Mouse (Mus musculus) NIH3T3 (cell line): Measurements from ENCODE around the gene Wdr35.

Experiments
- DNase-seq: peaks from one replicate; pipeline ENCODE4 v3.0.0-alpha.2; 2012; ENCODE audit warnings: low read depth

The Wdr35 gene

DNA sequence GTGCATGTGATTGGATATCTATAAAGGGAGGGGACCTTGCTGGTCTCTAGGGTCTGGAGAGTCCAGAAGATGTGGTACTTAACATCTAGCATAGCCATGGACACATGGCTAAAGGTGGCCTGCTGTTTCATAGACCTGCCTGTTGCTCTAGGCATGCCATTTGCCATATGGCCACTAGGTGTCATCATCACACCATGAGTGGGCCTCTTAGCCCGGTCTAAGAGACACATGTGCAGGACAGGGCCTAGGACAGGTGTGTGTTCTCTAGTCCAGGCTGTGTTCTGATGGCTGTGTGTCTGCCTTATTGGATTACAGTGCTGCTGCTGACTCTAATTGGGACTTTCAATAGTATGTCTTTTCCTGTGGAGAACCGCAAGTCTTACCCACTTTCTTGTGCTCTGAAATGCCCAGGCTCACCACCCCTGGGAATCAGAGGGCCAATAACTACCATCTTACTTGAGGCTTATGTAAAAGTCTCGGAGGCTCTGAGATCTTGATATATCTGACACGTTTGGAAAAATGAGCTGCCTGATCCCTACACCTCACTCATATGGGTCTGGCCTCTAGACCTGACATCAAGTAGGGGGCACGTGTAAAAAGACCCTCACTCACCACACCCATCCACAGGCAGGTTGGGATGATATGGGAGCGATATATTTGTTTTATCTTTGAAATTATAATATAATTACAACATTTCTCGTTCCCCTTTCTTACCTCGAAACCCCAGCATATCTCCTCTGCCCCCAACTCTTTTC lies 78.6 kb downstream of the Wdr35 start:
- DNase-seq = peak; percentile 93

DNA sequence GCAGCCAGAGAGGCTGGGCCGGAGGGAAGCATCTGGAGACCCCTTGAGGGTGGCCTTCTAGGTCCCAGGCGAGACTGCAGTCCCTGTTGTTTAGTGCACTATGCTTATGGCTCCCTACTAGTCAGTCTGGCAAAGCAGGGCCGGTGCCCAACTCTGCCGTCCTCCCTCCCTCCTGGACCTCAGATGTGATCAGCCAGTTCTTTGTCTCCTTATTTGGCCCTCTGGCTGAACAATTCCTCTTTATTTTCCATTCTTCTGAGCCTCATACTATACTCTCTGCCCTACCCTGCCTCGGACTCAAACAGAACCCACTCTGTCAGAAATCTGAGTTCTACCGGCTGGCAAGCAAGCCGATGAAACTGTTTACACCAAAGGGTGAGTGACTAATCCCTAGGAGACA lies 79.7 kb downstream of the Wdr35 start:
- peak; percentile 37 for DNase-seq

DNA sequence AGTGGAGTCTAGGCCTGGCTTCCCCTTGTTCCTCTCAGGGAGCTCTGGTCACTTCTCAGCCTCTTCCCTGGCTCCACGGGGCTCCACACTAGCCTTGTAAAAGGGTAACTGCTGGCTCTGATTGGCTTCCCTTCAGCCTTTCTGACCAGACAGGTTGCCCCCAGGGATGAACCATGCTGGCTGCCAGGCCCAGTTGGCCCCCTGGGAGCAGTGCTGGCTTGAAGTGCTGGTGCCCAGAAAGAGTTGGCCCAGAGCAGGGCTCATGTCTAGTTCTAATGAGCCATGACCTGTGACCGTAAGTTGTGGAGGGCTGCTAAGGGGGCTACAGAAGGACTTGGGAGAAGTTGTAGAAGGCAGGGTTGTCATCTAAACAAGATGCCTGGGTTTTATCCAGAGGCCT lies 80.3 kb downstream of the Wdr35 start:
- no peak for DNase-seq

DNA sequence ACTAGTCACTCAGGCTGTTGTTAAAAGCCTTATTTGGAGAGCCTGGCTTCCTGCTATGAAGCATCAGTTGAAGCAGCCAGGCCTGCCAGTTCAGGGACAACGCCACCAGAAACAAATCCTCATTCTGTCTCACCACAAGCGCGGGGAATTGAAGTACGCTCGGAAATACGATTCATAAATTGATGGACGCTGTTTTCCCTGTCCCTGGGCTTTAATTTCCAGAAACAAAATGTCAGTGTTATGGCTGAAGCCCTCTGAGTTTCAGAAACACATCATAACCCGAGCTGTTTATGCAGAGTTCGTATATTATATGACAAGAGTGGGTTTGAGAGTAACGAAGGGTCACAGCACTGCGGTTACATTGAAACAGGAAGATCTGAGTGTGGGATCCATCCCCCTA lies 81.6 kb downstream of the Wdr35 start:
- no peak for DNase-seq

DNA sequence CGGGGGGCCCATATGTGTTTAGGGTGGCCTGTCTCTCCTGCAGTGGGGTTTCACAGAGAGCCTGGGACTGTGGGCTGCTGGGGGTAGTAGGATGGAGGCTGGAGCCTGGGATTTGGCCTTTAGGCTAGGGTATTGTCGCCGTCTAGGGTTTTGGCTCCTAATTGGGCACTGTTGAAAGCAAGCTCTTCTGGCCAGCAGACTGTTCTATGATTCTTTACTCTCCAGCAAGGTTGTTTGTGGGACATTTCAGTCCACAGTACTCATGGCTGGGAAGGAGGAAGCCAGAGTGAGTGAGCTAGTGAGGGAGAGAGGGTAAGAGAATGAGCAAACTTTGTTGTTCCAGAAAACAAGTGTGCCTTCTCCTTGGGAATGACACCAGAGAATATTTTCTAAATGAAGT lies 85.8 kb downstream of the Wdr35 start:
- DNase-seq = no peak

DNA sequence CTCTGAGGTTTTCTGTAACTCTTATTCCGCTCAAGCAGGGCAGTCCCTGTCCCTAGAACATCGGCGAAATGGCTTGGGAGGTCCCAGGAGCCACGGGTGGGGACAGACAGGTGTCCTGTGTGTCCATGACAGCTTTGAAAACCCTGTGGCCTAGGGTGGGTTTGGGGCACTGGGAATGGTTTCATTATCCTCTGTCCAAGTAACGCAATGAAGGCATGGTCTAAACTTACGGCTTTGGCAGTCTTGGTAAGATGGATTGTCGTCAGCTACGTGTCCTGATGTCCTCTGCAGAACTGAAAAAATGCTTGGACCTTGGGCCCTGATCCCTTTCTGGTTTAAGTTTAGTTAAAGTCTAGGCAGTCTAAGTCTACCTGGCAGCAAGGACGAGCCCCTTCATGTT lies 86.3 kb downstream of the Wdr35 start:
- DNase-seq = no peak

DNA sequence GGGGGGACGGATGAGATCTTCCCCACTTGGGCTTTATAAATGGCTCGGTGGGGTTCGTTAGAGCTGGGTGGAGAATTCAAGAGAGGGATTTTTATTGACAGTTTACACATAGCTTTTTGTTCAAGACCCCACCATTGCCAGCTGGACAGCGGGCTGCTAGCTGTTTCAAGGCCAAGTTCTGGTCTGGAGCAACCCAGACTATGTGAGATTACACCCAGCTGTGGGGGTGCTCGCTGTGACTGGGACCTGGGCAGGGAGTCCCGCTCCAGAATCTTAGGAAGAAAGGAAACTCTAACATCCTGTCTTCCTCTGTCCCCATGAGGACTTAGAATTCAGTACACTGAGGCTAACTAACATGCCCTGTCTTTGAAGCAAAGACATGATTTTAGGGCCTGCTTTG lies 89.9 kb downstream of the Wdr35 start:
- no peak for DNase-seq

DNA sequence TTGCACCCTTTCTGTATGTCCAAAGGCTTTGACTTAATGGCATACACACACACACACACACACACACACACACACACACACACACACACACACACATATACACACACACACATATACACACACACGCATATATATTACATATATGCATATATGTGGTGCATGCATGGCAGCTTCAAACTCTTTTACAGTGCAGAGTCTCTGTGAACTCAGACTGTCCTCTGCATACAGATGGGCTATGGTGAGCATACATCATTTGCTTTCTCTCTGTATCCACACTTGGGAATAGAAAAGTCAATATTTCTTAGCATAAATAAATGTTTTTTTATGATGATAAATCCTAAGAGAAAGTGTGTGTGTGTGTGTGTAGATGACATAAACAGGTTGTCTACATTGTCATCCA lies 97.4 kb downstream of the Wdr35 start:
- no peak for DNase-seq

DNA sequence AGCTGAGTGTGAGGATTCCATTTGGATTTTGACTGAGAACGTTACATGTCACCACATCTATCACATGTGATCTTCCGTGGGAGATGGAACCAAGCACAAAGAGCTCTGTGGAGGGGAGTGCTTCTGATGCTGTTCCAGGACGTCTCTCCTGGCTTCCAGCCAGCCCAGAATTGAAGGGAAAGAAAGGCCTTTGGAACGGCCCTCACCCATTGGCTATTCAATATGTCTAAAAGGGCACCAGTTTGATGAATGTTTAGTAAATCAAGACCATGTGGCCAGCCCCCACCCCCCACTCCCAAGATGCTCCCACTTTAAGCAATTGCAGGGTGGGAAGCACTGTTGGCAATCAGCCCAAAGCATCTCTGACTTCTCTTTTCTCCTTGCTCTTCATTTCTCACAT lies 97.8 kb downstream of the Wdr35 start:
- DNase-seq = peak; percentile 50

DNA sequence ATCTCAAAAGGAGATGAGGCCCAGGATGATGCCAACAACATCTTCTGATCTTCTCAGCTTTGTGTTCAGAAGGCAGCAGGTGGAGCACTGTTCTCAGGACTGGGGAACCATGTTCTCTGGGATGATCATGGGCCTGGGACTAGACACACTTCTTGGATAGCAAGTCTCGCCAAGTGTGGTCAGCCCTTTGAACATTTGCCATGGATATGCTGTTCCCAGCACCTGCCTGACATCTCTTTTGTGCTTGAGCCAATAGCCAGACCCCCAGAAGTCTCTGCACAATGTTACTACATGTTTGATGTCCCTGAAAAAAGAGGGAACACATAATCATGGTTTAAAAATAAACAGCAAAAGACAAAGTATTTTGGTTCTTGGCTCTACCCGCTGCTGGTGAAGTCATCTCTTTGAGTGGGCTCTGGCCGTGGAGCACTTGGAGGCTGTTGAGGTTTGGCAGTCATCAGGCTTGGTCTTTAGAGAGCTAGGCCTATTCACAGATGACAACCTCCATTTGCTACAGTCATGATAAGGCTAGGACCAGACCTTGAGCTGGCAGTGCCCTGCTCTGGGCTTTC lies 103.9 kb downstream of the Wdr35 start:
- DNase-seq = no peak
